Mouse (Mus musculus): ENCODE data around the gene Mblac1. TPM values are rescaled to one million over a fixed set of nuclear protein-coding genes. Genes with fewer than 3 reads are reported as not detected.

Gene Mblac1
- 4.5 and 5.9 TPM in 2 replicates for polyA plus RNA-seq (2014; fragmentation: Nextera tagmentation; extraction: Ambion mirVana)

- Histone ChIP-seq H3K9me3 (replicated peaks; ENCODE audit: control insufficient read depth, low read length) (no peaks in the 10 kb centered on the region), H3K36me3 (ENCODE audit: control insufficient read depth, insufficient read depth, low read length) (peaks cover 3% of the 10 kb centered on the region; the same call in 1 of the 2 replicates), H3K27ac (ENCODE audit: low read depth, low read length) (peak within 1 kb of the TSS; percentile 79), H3K4me1 (ENCODE audit: control insufficient read depth, insufficient read depth, low read length) (no peaks in the 10 kb centered on the region), H3K4me3 (ENCODE audit: low read depth, low read length) (peak within 1 kb of the TSS; percentile 73), H3K9ac (ENCODE audit: low read depth, low read length) (peak within 1 kb of the TSS; percentile 91), H3K4me2 (peak within 1 kb of the TSS; percentile 91), H3K27me3 (ENCODE audit: control insufficient read depth, insufficient read depth, low read length) (no peaks in the 10 kb centered on the region)
- WGBS (ENCODE audit: insufficient replicate concordance) = 8% methylated on average over 51 of the region's 54 CpGs
- ATAC-seq (replicated peaks; ENCODE audit: insufficient number of reproducible peaks, low FRiP score, low TSS enrichment) = peak; percentile 82
Observed at GRCm38 (mm10) chr5:138193771-138194727, at the start of gene Mblac1. Mblac1 (plus strand) TSS chr5:138194314.

DNA sequence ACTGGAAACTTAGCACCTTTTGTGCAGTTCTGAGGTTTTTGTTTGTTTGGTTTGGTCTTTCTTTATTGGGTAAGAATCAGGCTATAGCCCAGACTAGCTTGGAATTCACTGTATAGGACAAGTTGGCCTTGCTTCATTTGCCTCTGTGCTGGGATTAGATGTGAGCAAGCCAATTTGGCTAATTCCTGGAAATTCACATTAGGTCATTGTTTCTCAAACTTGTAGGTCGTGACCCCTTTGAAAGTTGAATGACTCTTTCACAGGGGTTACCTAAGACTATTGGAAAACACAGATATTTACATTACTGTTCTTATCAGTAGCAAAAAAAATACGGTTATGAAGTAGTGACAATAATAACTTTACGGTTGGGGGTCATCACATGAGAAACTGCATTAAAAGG lies 39.7 kb upstream of the Mblac1 start:
- peaks cover 4% of the 10 kb centered on the region; the same call in 1 of the 2 replicates for H3K4me1 ChIP-seq (ENCODE audit: control insufficient read depth, insufficient read depth, low read length)
- H3K4me2 ChIP-seq = peak overlapping the region; percentile 86
- no peak for ATAC-seq (replicated peaks; ENCODE audit: insufficient number of reproducible peaks, low FRiP score, low TSS enrichment)
- 72% methylated on average over 3 of the region's 3 CpGs for WGBS (ENCODE audit: insufficient replicate concordance)
- peaks cover 10% of the 10 kb centered on the region for H3K36me3 ChIP-seq (ENCODE audit: control insufficient read depth, insufficient read depth, low read length)
- H3K27ac ChIP-seq (ENCODE audit: low read depth, low read length) = no peak overlapping the region
- H3K9me3 ChIP-seq (replicated peaks; ENCODE audit: control insufficient read depth, low read length) = no peaks in the 10 kb centered on the region
- peak overlapping the region; percentile 77 for H3K4me3 ChIP-seq (ENCODE audit: low read depth, low read length)
- H3K9ac ChIP-seq (ENCODE audit: low read depth, low read length) = no peak overlapping the region
- H3K27me3 ChIP-seq (ENCODE audit: control insufficient read depth, insufficient read depth, low read length) = no peaks in the 10 kb centered on the region

- peak; percentile 96 for ATAC-seq (replicated peaks; ENCODE audit: insufficient number of reproducible peaks, low FRiP score, low TSS enrichment)
- H3K4me3 ChIP-seq (ENCODE audit: low read depth, low read length) = peak within 1 kb of the TSS; percentile 77
- no peaks in the 10 kb centered on the region for H3K9me3 ChIP-seq (replicated peaks; ENCODE audit: control insufficient read depth, low read length)
- under 1% methylated on average over 31 of the region's 31 CpGs for WGBS (ENCODE audit: insufficient replicate concordance)
- H3K27me3 ChIP-seq (ENCODE audit: control insufficient read depth, insufficient read depth, low read length) = no peaks in the 10 kb centered on the region
- H3K9ac ChIP-seq (ENCODE audit: low read depth, low read length) = peak within 1 kb of the TSS; percentile 90
- peaks cover 7% of the 10 kb centered on the region for H3K36me3 ChIP-seq (ENCODE audit: control insufficient read depth, insufficient read depth, low read length)
- peak within 1 kb of the TSS; percentile 86 for H3K4me2 ChIP-seq
- peaks cover 7% of the 10 kb centered on the region; the same call in 1 of the 2 replicates for H3K4me1 ChIP-seq (ENCODE audit: control insufficient read depth, insufficient read depth, low read length)
- peak within 1 kb of the TSS; percentile 84 for H3K27ac ChIP-seq (ENCODE audit: low read depth, low read length)
Observed at GRCm38 (mm10) chr5:138155443-138155976, 38.6 kb upstream of the Mblac1 start, which contains the start of gene Zfp113. Zfp113 (minus strand) TSS chr5:138155744.

- Histone ChIP-seq H3K9me3 (replicated peaks; ENCODE audit: control insufficient read depth, low read length) (no peaks in the 10 kb centered on the region), H3K4me3 (ENCODE audit: low read depth, low read length) (peak overlapping the region; percentile 84), H3K36me3 (ENCODE audit: control insufficient read depth, insufficient read depth, low read length) (peaks cover 14% of the 10 kb centered on the region), H3K9ac (ENCODE audit: low read depth, low read length) (peak overlapping the region; percentile 93; the same call in 1 of the 2 replicates), H3K27me3 (ENCODE audit: control insufficient read depth, insufficient read depth, low read length) (no peaks in the 10 kb centered on the region), H3K27ac (ENCODE audit: low read depth, low read length) (peak overlapping the region; percentile 69), H3K4me2 (peak overlapping the region; percentile 74), H3K4me1 (ENCODE audit: control insufficient read depth, insufficient read depth, low read length) (peaks cover 8% of the 10 kb centered on the region)
- ATAC-seq (replicated peaks; ENCODE audit: insufficient number of reproducible peaks, low FRiP score, low TSS enrichment) = no peak
- 72% methylated on average over 7 of the region's 7 CpGs for WGBS (ENCODE audit: insufficient replicate concordance)
Observed at GRCm38 (mm10) chr5:138160224-138160762, 33.8 kb upstream of the Mblac1 start.

GRCm38 (mm10) chr5:138160842-138161665 lies 33.1 kb upstream of the Mblac1 start, which contains the start of gene Cops6:
Cops6 (plus strand) TSS chr5:138161071.
- WGBS (ENCODE audit: insufficient replicate concordance) = under 1% methylated on average over 42 of the region's 42 CpGs
- Histone ChIP-seq H3K27me3 (ENCODE audit: control insufficient read depth, insufficient read depth, low read length) (no peaks in the 10 kb centered on the region), H3K9ac (ENCODE audit: low read depth, low read length) (peak within 1 kb of the TSS; percentile 93), H3K9me3 (replicated peaks; ENCODE audit: control insufficient read depth, low read length) (no peaks in the 10 kb centered on the region), H3K4me3 (ENCODE audit: low read depth, low read length) (peak within 1 kb of the TSS; percentile 84), H3K36me3 (ENCODE audit: control insufficient read depth, insufficient read depth, low read length) (peaks cover 15% of the 10 kb centered on the region), H3K27ac (ENCODE audit: low read depth, low read length) (peak within 1 kb of the TSS; percentile 69), H3K4me2 (peak within 1 kb of the TSS; percentile 74), H3K4me1 (ENCODE audit: control insufficient read depth, insufficient read depth, low read length) (peaks cover 8% of the 10 kb centered on the region)
- ATAC-seq (replicated peaks; ENCODE audit: insufficient number of reproducible peaks, low FRiP score, low TSS enrichment) = peak; percentile 93

GRCm38 (mm10) chr5:138163046-138163445 lies 31.1 kb upstream of the Mblac1 start:
- Histone ChIP-seq H3K9me3 (replicated peaks; ENCODE audit: control insufficient read depth, low read length) (no peaks in the 10 kb centered on the region), H3K9ac (ENCODE audit: low read depth, low read length) (no peak overlapping the region), H3K27ac (ENCODE audit: low read depth, low read length) (no peak overlapping the region), H3K4me1 (ENCODE audit: control insufficient read depth, insufficient read depth, low read length) (peaks cover 8% of the 10 kb centered on the region), H3K4me2 (no peak overlapping the region), H3K36me3 (ENCODE audit: control insufficient read depth, insufficient read depth, low read length) (peaks cover 32% of the 10 kb centered on the region), H3K27me3 (ENCODE audit: control insufficient read depth, insufficient read depth, low read length) (no peaks in the 10 kb centered on the region), H3K4me3 (ENCODE audit: low read depth, low read length) (no peak overlapping the region)
- no peak for ATAC-seq (replicated peaks; ENCODE audit: insufficient number of reproducible peaks, low FRiP score, low TSS enrichment)
- WGBS (ENCODE audit: insufficient replicate concordance) = 71% methylated on average over 6 of the region's 6 CpGs

GRCm38 (mm10) chr5:138163610-138164009 lies 30.5 kb upstream of the Mblac1 start:
- 79% methylated on average over 10 of the region's 10 CpGs for WGBS (ENCODE audit: insufficient replicate concordance)

DNA sequence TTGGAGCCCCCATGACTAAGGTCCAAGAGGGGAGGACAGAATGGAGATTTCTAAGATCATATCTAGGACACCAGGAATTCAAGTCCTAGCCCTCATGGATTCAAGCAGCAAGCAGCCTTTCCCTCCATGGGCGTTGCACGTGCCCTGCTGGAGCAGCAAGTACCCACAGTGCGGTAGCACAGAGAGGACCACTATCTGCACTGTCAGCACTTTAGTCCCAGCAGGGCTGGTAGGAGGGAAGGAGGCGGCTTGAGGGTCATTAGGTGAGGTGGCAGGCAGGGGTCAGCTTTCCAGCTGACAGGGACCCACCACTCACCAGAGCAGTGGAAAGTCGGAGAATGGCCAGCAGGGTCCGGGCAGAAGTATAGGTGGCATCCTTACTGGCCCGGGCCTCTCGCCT lies 28.5 kb upstream of the Mblac1 start:
- no peak overlapping the region for H3K4me2 ChIP-seq
- H3K27ac ChIP-seq (ENCODE audit: low read depth, low read length) = no peak overlapping the region
- H3K9ac ChIP-seq (ENCODE audit: low read depth, low read length) = no peak overlapping the region
- H3K27me3 ChIP-seq (ENCODE audit: control insufficient read depth, insufficient read depth, low read length) = no peaks in the 10 kb centered on the region
- 76% methylated on average over 8 of the region's 8 CpGs for WGBS (ENCODE audit: insufficient replicate concordance)
- H3K9me3 ChIP-seq (replicated peaks; ENCODE audit: control insufficient read depth, low read length) = no peaks in the 10 kb centered on the region
- no peak for ATAC-seq (replicated peaks; ENCODE audit: insufficient number of reproducible peaks, low FRiP score, low TSS enrichment)
- no peak overlapping the region for H3K4me3 ChIP-seq (ENCODE audit: low read depth, low read length)
- H3K4me1 ChIP-seq (ENCODE audit: control insufficient read depth, insufficient read depth, low read length) = peaks cover 10% of the 10 kb centered on the region
- H3K36me3 ChIP-seq (ENCODE audit: control insufficient read depth, insufficient read depth, low read length) = peaks cover 39% of the 10 kb centered on the region

More at GRCm38 (mm10) chr5:138163610-138164009, 30.5 kb upstream of the Mblac1 start:
- no peak for ATAC-seq (replicated peaks; ENCODE audit: insufficient number of reproducible peaks, low FRiP score, low TSS enrichment)
- Histone ChIP-seq H3K9ac (ENCODE audit: low read depth, low read length) (no peak overlapping the region), H3K4me2 (no peak overlapping the region), H3K27ac (ENCODE audit: low read depth, low read length) (no peak overlapping the region), H3K27me3 (ENCODE audit: control insufficient read depth, insufficient read depth, low read length) (no peaks in the 10 kb centered on the region), H3K36me3 (ENCODE audit: control insufficient read depth, insufficient read depth, low read length) (peaks cover 36% of the 10 kb centered on the region), H3K4me3 (ENCODE audit: low read depth, low read length) (no peak overlapping the region), H3K9me3 (replicated peaks; ENCODE audit: control insufficient read depth, low read length) (no peaks in the 10 kb centered on the region), H3K4me1 (ENCODE audit: control insufficient read depth, insufficient read depth, low read length) (peaks cover 8% of the 10 kb centered on the region)
